Mouse (Mus musculus) gastrocnemius, postnatal 14 days (tissue): ENCODE measurements at regions not wholly inside any gene's neighbourhood (a gene's known extent, or its start where the extent isn't known, plus 50 kb on each side); places are given as distances from the start of the nearest gene placed in this dataset.
A peak's percentile ranks its signal among the peaks of the same experiment; 100 is the strongest.
"Not testable (repeated sequence)": the region's sequence is repeated elsewhere in the genome, so short reads cannot be mapped to it uniquely, and the experiment has no call there.

ENCODE experiments used
- DNase-seq: peaks from one replicate; pipeline ENCODE4 v3.0.0; 2021; ENCODE audit warnings: mixed read lengths
- intact Hi-C: fragments of 180-260 bp; cut with DNase I; formaldehyde crosslinking; loops from one replicate; pipeline ENCODE4 v1.15.1; 2025; ENCODE audit warnings: low total_unique reads

DNA sequence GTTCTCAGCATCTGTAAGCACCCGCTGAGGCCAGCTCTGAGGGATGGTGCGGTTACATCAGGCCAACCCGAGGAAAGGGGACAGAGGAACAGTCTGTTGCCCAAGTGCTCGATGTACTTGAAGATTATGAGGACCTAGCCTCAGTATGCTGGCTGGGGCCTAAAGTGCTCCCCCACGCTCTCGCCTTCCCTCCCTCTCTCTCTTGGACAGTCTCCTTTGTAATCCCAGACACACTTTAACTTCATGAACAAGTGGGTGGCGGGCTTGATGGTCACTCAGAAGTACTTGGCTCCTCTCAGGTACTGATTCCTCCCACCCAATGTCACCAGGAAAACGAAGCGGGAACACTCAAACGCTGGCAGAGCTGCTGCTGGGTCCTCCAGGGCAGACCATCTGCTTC lies 93.1 kb downstream of the Vcpkmt start:
- intact Hi-C loops: no loop called here
- no peak for DNase-seq

DNA sequence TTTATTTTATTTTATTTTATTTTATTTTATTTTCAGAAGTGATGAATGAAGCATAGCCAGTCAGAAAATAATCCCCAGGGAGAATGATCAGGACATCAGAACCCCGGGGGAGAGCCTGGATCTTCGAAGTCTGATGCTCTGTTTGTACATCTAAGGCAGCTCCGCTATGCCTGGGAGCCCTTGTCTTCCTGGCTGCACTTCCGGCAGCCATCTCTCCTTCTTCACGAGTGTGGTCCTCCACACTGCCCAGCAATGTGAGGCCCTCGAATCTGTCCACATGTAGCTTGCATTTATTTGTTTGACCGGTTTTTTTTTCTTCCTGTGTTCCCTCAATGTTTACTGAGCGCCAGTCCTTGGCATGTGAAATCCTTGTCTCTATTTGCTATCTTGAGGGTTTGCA lies 95.9 kb downstream of the Vcpkmt start:
- intact Hi-C loops: no loop called here
- no peak for DNase-seq

- peak; percentile 49 for DNase-seq
- intact Hi-C loops: no loop called here
Observed at GRCm38 (mm10) chr12:69485652-69486651, 96.9 kb downstream of the Vcpkmt start.

DNA sequence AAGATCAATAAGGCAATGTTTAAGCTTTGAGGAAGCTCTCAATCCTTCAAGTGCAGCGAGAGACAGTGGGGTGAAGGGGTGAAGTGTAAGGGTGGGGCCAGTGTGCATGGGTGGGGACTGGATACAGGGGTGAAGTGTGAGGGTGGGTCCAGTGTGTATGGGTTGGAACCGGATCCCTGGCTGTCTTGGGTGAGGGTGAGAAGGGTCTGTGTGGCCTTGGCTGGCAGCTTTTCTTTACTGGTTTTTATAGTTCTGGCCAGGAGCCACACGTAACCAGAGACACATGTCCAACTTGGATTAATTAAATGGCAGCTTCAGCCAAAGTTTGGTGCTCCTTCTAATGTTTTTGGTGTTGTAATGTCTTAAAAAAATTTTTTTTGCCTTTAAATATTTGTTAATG lies 101.4 kb downstream of the Vcpkmt start:
- intact Hi-C loops: no loop called here
- no peak for DNase-seq

GRCm38 (mm10) chr12:69476631-69477091 lies 104.4 kb upstream of the Gm9887 start:
- intact Hi-C loops: no loop called here
- DNase-seq: peak; percentile 49

GRCm38 (mm10) chr12:69476131-69476530 lies 103.9 kb upstream of the Gm9887 start:
- DNase-seq: no peak
- intact Hi-C loops: no loop called here

DNA sequence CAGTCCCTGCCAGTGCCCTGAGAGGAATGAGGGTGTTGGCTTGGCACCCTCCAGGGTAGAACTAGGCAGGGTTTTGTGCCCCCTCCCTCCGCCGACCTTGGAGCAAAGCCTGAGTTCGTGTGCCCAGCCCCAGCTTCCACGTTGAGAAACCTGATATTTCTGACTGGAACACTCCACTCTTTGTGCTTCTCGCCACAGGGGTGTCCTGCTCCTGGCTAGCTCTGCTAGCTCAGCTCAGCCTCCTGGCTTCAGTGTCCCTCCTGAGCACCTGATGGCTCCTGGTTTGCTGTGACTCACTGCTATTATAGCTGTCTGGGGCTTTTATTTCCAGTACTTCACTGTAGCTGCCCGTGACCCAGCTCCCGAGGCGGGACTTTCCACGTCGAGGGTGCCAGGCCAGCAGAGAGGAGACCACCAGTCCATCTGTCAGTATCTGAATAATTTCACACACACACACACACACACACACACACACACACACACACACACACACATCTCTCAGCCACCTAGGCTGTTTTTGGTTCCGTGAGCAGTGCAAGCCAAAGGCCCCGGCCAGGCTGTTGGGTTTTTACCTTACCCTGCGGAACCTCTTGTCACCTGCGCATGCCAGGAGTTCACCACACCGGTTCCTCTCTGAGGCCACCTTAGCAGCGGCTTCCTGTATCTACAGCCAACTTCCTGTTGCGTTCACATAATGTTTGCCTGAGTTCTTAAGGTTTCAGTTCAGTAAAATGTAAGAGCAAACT lies 102.8 kb upstream of the Gm9887 start:
- DNase-seq: peak; percentile 63
- intact Hi-C loops: no loop called here

DNA sequence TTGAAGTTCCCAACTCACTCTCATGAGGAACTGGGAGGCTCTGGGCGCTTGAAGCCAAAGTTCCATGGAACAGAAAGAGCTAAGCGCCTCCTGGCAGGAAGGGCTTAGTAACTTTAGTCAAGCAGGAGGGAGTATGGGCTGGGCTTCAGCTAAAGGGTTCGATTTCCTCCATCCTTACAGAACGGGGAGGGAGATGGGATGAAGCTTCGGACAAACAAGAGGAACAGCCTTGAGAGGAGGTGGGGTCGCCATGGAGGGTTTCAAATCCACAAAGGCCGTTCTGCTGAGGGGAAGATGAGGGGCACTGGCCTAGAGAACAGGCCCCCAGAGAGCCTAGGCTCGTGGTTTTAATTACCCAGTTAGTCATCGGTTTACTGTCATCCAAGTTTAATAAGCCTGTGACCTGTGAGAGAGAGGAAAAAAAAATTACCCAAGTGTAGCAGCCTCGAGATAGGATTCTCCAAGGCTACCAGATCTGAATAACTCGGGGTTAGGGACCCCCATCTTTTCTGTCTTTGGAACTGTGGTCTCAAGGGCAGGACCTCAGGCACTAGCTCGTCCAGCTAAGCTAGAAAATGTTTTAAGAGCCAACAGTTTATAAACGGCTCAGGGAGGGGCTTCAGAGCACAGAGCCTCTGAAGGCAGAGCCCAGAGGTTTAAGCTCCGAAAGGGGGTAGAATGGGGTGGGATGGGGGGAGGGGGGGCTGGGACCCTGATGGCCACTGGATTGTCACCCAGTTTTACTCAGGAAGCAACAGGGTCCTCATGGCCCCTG lies 102.1 kb upstream of the Gm9887 start:
- intact Hi-C loops: no loop called here
- DNase-seq: peak; percentile 75

GRCm38 (mm10) chr12:69473379-69474057 lies 101.3 kb upstream of the Gm9887 start:
- intact Hi-C loops: no loop called here
- DNase-seq: no peak

GRCm38 (mm10) chr12:69472912-69473311 lies 100.7 kb upstream of the Gm9887 start:
- DNase-seq: no peak
- intact Hi-C loops: no loop called here

DNA sequence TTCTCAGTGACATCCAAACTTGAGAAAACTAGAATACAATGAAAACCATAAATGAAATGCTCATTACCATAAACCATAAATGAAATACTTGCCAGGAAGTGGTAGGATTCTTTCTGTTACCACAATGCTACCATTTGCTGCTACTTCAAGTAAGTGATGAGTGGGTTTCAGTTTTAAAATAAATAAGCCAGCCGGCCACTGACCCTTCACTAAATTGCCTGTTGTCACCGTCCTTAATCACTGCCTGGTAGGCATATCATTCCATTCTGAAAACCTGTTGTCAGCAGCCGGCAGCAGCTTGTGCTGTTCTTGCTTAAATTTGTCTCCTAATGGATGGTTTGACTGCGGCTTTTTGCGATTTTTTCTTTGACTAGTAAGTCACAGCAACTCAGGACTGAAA lies 99.6 kb upstream of the Gm9887 start:
- intact Hi-C loops: no loop called here
- DNase-seq: no peak

GRCm38 (mm10) chr12:69469004-69469403 lies 96.7 kb upstream of the Gm9887 start:
- intact Hi-C loops: no loop called here
- no peak for DNase-seq

DNA sequence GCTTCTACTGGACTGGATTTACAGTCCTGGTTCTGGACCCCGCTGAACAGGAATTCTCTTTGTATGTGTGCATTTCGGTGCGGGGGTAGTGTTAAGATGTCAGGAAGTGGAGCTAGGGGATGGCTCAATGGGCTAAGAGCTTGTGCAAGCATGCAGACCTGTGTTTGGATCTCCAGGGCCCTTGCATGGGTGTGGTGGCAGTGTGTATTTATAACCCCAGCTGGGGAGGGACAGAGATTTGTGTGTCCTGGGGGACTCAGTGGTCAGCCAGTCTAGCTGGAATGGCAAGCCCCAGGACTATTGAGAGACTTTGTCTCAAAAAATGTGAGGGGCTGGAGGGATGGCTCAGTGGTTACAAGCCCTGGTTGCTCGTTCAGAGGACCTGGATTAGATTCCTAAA lies 95.1 kb upstream of the Gm9887 start:
- no peak for DNase-seq
- intact Hi-C loops: no loop called here

DNA sequence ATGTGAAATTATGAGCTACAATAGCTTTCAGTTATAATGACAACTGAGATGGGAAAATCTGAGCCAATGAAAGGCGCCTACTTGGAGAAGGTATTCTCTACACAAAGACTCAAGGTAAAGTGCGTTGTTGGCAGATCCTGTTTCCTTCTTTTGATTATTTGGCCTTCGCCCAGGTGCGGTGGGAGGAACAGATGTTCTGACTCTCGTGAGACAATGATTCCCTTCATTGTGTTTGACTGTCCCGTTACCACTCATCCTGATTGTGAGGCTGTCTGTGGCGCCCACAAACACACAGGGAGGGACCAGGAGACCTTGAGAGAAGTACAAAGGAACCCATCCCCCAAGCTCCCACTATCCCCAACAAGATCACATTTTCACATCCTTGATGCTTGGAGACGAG lies 92.6 kb upstream of the Gm9887 start:
- intact Hi-C loops: no loop called here
- DNase-seq: no peak

- DNase-seq, intact Hi-C loops: not testable (repeated sequence)
Observed at GRCm38 (mm10) chr12:69463327-69463726, 91.1 kb upstream of the Gm9887 start.

GRCm38 (mm10) chr12:69461888-69462840 lies 89.9 kb upstream of the Gm9887 start:
- DNase-seq: peak; percentile 46
- intact Hi-C loops: no loop called here

DNA sequence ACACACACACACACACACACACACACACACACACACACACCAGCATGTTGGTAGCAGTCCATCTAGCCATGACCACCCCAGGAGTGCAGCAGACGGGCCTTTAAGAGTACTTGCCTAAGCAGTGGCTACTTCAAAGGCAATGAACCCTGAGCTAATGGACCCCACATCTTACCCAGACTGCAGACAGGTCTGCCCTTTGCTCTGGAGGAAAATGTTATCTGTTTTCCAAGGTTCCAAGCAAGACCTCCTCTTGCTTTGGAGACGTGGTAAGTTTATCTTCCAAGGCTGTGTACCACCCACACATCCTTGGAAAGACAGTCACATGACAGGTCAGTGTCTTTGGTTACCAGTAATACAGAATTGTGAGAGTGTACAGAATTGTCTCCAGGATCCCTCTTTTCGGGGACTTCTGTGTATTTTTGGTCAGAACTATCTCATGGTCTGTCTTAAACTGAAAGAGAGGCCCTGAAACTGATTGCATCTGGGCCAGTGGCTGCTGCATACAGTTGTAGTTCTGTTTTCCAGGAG lies 88.4 kb upstream of the Gm9887 start:
- no peak for DNase-seq
- intact Hi-C loops: no loop called here
